Mouse (Mus musculus): Measurements from ENCODE around the gene Timm8a2.

- no peak for TF ChIP-seq CTCF (IDR thresholded peaks at IDR 0.05; ENCODE audit: control insufficient read depth, insufficient read depth, insufficient read length)
- TF ChIP-seq MAX (IDR thresholded peaks at IDR 0.05) = no peak
These were observed 40.2 kb upstream of the Timm8a2 start for GRCm38 (mm10) chr14:121994171-121994700.

All from C2C12 (cell line).